Mouse (Mus musculus) liver, embryonic 14.5 days (tissue): ENCODE measurements around the gene Txnrd2. TPM values are rescaled to one million over a fixed set of nuclear protein-coding genes. Genes with fewer than 3 reads are reported as not detected.

ENCODE experiments used
- ATAC-seq: fragments of 200-750 bp; cut with Nextera tagmentation; 2 replicates; pipeline ENCODE4 v1.8.0; 2017; ENCODE audit warnings: moderate number of reproducible peaks, mild to moderate bottlenecking, moderate library complexity; ENCODE audit not compliant: insufficient read depth
- DNase-seq, 3 experiments: peaks; one replicate each; pipeline ENCODE4 v3.0.0-alpha.2; 2012 to 2013; ENCODE audit warnings: low read depth in 3 of 3, low spot score in 3 of 3
- H3K27ac ChIP-seq: fragments of 300-500 bp; sonication (generic); 2 replicates; pipeline ENCODE4 v1.5.1; 2014; ENCODE audit warnings: moderate library complexity, mild to moderate bottlenecking, control low read depth, inconsistent platforms
- H3K27me3 ChIP-seq: fragments of 300-500 bp; sonication (generic); 2 replicates; pipeline ENCODE4 v1.6.1; 2014; ENCODE audit warnings: mild to moderate bottlenecking, low read length, moderate library complexity; ENCODE audit not compliant: control insufficient read depth, insufficient read depth
- H3K36me3 ChIP-seq: fragments of 300-500 bp; sonication (generic); replicated peaks from 2 replicates; pipeline ENCODE4 v1.6.1; 2014; ENCODE audit warnings: low read depth; ENCODE audit not compliant: control insufficient read depth, insufficient read depth
- H3K4me1 ChIP-seq, 2 experiments: fragments of 200-500 bp in 1 of 2; fragments of 300-500 bp in 1 of 2; sonication (generic) in 1 of 2; replicated peaks; 2 replicates each; pipeline ENCODE4 v1.6.1; 2012 to 2014; ENCODE audit warnings: antibody characterized with exemption in 1 of 2, inconsistent platforms in 1 of 2, low read length in 1 of 2; ENCODE audit not compliant: control insufficient read depth in 2 of 2, insufficient read depth in 2 of 2
- H3K4me2 ChIP-seq: fragments of 300-500 bp; sonication (generic); 2 replicates; pipeline ENCODE4 v1.6.1; 2014; ENCODE audit warnings: low read depth, mild to moderate bottlenecking, control low read depth, moderate library complexity
- H3K4me3 ChIP-seq, 2 experiments: fragments of 200-500 bp in 1 of 2; fragments of 300-500 bp in 1 of 2; sonication (generic) in 1 of 2; 2 replicates each; pipeline ENCODE4 v1.5.1; 2012 to 2014; ENCODE audit warnings: low read depth in 2 of 2, low read length in 2 of 2, mild to moderate bottlenecking in 2 of 2, control low read depth in 1 of 2, inconsistent platforms in 1 of 2, moderate library complexity in 1 of 2; ENCODE audit not compliant: insufficient read depth in 1 of 2
- H3K9ac ChIP-seq: fragments of 300-500 bp; sonication (generic); replicated peaks from 2 replicates; pipeline ENCODE4 v1.6.1; 2014; ENCODE audit warnings: mild to moderate bottlenecking, control low read depth, moderate library complexity
- H3K9me3 ChIP-seq: fragments of 300-500 bp; sonication (generic); 2 replicates; pipeline ENCODE4 v1.6.1; 2016; ENCODE audit warnings: low read length, mixed read lengths; ENCODE audit not compliant: control insufficient read depth
- CTCF ChIP-seq: IDR thresholded peaks from 2 replicates; pipeline ENCODE4 v1.5.1; 2016; ENCODE audit warnings: antibody characterized with exemption, low read depth, control low read depth
- EP300 ChIP-seq: IDR thresholded peaks from 2 replicates; pipeline ENCODE4 v1.6.1; 2016; ENCODE audit warnings: antibody characterized with exemption, low read depth
- WGBS: fragments of 180-500 bp; shearing (Covaris S2); extraction: QIAGEN DNeasy Blood & Tissue Kit; methylation state at CpG from one replicate; pipeline ENCODE4 v1.1.7; 2014; ENCODE audit not compliant: insufficient replicate concordance; 5-methylcytosine and 5-hydroxymethylcytosine counted together
- polyA plus RNA-seq, 2 experiments: library from polyadenylated mRNA; depleted of rRNA in 1 of 2; stranded (reverse) in 1 of 2; unstranded in 1 of 2; fragments of >200 nt; fragmentation: Nextera tagmentation in 1 of 2; extraction: Ambion mirVana in 1 of 2; gene quantifications; 2 replicates each; pipeline versions ENCODE4 v1.2.1 to v1.2.3; 2012 to 2014

Txnrd2 gene
- polyA plus RNA-seq, 2 experiments: 112 to 113 TPM

DNA sequence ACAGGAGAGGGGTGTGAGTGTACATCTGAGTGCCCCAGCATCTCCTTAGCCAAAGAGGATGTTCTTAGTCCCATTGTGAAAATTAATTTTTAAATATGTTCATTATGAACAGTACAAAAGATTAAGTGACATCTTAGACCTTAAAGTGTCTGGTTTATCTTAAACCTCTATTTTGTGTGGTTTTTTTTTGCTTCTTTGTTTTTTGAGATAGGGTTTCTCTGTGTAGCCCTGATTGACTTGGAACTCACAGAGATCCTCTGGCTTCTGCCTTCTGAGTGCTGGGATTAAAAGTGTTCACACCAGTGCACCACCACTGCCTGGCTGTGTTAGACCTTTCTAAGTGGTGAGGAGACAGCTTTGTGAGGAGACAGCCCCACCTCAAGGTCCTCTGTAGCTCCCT, 32.5 kb downstream of the Txnrd2 start:
- no peak for ATAC-seq
- Histone ChIP-seq H3K9me3 (no peaks in the 10 kb centered on the region), H3K4me2 (no peak overlapping the region; the same call in 1 of the 2 replicates), H3K27me3 (no peaks in the 10 kb centered on the region), H3K9ac (no peak overlapping the region), H3K27ac (no peak overlapping the region), H3K36me3 (peaks cover 88% of the 10 kb centered on the region), H3K4me1 (peaks cover 0 to 20% of the 10 kb centered on the region in 2 experiments; a peak in 3 of 4 replicates), H3K4me3 (no peak overlapping the region)
- TF ChIP-seq CTCF: no peak
- TF ChIP-seq EP300: no peak
- DNase-seq: no peak

GRCm38 (mm10) chr16:18459335-18459954, 33.3 kb downstream of the Txnrd2 start:
- no peak for TF ChIP-seq CTCF
- TF ChIP-seq EP300: no peak
- Histone ChIP-seq H3K27ac (peak overlapping the region; percentile 7; the same call in 1 of the 2 replicates), H3K4me3 (no peak overlapping the region), H3K4me2 (peak overlapping the region; percentile 32), H3K4me1 (peaks cover 0 to 20% of the 10 kb centered on the region in 2 experiments; a peak in 3 of 4 replicates), H3K27me3 (no peaks in the 10 kb centered on the region), H3K9ac (no peak overlapping the region; the same call in 1 of the 2 replicates), H3K36me3 (peaks cover 91% of the 10 kb centered on the region), H3K9me3 (no peaks in the 10 kb centered on the region)
- 5% methylated on average over 12 of the region's 12 CpGs for WGBS
- ATAC-seq: no peak; the same call in 1 of the 2 replicates
- no peak for DNase-seq

GRCm38 (mm10) chr16:18459955-18460370, 33.8 kb downstream of the Txnrd2 start:
- Histone ChIP-seq H3K27me3 (no peaks in the 10 kb centered on the region), H3K4me2 (peak overlapping the region; percentile 32), H3K4me1 (peaks cover 0 to 20% of the 10 kb centered on the region in 2 experiments; a peak in 3 of 4 replicates), H3K4me3 (no peak overlapping the region), H3K9ac (no peak overlapping the region), H3K27ac (0 out of 2 replicates have a peak overlapping the region, but pooled peaks have one; percentile 7), H3K36me3 (peaks cover 91% of the 10 kb centered on the region), H3K9me3 (no peaks in the 10 kb centered on the region)
- TF ChIP-seq EP300: peak; percentile 74
- TF ChIP-seq CTCF: no peak
- ATAC-seq: peak; percentile 76
- peak; percentile 51 to 55 (median 51) for DNase-seq
- WGBS: 4% methylated on average over 11 of the region's 11 CpGs

- H3K4me3 ChIP-seq: no peak overlapping the region
- no peak for TF ChIP-seq CTCF
- no peak for TF ChIP-seq EP300
- no peaks in the 10 kb centered on the region for H3K9me3 ChIP-seq
- DNase-seq: no peak
- no peak overlapping the region for H3K4me2 ChIP-seq
- H3K27ac ChIP-seq: no peak overlapping the region
- H3K9ac ChIP-seq: no peak overlapping the region
- no peaks in the 10 kb centered on the region for H3K27me3 ChIP-seq
- H3K36me3 ChIP-seq: peaks cover 88% of the 10 kb centered on the region
- peaks cover 0 to 20% of the 10 kb centered on the region in 2 experiments; a peak in 3 of 4 replicates for H3K4me1 ChIP-seq
- WGBS: 94% methylated on average over 3 of the region's 3 CpGs
- ATAC-seq: no peak
Measured at GRCm38 (mm10) chr16:18460826-18461225, 34.6 kb downstream of the Txnrd2 start.

DNA sequence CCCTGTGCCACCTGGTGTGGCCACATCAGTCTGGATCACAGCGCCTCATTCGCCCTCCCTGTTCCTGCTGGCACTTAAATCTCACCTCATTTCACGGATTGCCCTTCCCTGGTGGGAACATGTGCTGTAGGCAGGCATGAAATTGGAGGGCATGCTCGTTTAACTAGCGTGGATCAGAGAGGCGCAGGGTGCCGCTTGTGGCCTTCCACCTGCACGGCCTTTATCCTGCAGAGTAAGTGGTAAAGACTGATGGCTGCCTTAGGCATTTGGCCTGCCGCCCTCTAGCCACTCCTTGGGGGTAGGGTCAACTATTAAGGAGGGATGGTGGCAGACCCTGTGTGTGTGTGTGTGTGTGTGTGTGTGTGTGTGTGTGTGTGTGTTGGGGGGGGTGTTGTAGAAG, 35.8 kb downstream of the Txnrd2 start:
- H3K27me3 ChIP-seq: no peaks in the 10 kb centered on the region
- H3K4me3 ChIP-seq: no peak overlapping the region
- no peaks in the 10 kb centered on the region for H3K9me3 ChIP-seq
- peaks cover 0 to 20% of the 10 kb centered on the region in 2 experiments; a peak in 3 of 4 replicates for H3K4me1 ChIP-seq
- DNase-seq (no peak), ATAC-seq (no peak)
- peaks cover 80% of the 10 kb centered on the region for H3K36me3 ChIP-seq
- no peak overlapping the region for H3K9ac ChIP-seq
- no peak overlapping the region for H3K27ac ChIP-seq
- no peak overlapping the region for H3K4me2 ChIP-seq
- WGBS: 87% methylated on average over 9 of the region's 9 CpGs
- TF ChIP-seq EP300 (no peak), CTCF (no peak)
